Mouse (Mus musculus) heart, postnatal 0 days (tissue): ENCODE data around the gene Hoxb5.

Experiments
- CTCF ChIP-seq: IDR thresholded peaks from 2 replicates; pipeline ENCODE4 v1.5.1; 2016; ENCODE audit warnings: antibody characterized with exemption, control low read depth, low read depth
- EP300 ChIP-seq: IDR thresholded peaks from 2 replicates; pipeline ENCODE4 v1.6.1; 2016; ENCODE audit warnings: antibody characterized with exemption, low read depth

DNA sequence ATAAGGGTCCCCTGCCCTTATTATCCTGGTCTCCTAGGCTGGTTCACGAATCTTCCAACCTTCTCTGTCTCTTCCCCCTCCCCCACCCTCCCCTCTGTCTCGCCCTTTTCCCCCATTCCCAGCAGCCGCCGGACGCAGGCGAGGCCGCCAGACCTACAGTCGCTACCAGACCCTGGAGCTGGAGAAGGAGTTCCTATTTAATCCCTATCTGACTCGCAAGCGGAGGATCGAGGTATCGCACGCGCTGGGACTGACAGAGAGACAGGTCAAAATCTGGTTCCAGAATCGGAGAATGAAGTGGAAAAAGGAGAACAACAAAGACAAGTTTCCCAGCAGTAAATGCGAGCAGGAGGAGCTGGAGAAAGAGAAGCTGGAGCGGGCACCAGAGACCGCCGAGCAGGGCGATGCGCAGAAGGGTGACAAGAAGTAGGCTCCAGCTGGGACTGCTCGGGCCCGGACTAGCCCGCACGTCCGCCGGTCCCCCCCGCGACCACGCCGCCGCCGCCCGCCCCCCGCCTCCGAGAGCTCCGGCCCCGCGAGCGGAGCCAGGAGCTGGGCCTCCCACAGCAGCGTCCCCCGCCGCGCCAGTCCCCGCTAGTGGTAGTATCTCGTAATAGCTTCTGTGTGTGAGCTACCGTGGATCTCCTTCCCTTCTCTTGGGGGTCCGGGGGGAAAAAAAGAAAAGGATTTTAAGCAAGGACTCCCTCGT is 18.9 kb upstream of the Hoxb5 start:
- TF ChIP-seq CTCF (no peak), EP300 (no peak)
